Mouse (Mus musculus) intestine, postnatal 0 days (tissue): ENCODE results near the gene Hltf. TPM values are rescaled to one million over a fixed set of nuclear protein-coding genes. Genes with fewer than 3 reads are reported as not detected.
"Not testable (repeated sequence)": the region's sequence is repeated elsewhere in the genome, so short reads cannot be mapped to it uniquely, and the experiment has no call there.

Experiments
- ATAC-seq: fragments of 200-750 bp; cut with Nextera tagmentation; 2 replicates; pipeline ENCODE4 v1.8.0; 2017; ENCODE audit warnings: mild to moderate bottlenecking, moderate TSS enrichment, moderate library complexity
- H3K27ac ChIP-seq: fragments of 300-500 bp; sonication (generic); 2 replicates; pipeline ENCODE4 v1.5.1; 2014; ENCODE audit warnings: mild to moderate bottlenecking, low read depth, low read length, moderate library complexity
- H3K27me3 ChIP-seq: fragments of 300-500 bp; sonication (generic); replicated peaks from 2 replicates; pipeline ENCODE4 v1.6.1; 2014; ENCODE audit warnings: low read length, mixed read lengths; ENCODE audit not compliant: control insufficient read depth, insufficient read depth
- H3K36me3 ChIP-seq: fragments of 300-500 bp; sonication (generic); 2 replicates; pipeline ENCODE4 v1.6.1; 2014; ENCODE audit warnings: mild to moderate bottlenecking, moderate library complexity; ENCODE audit not compliant: control insufficient read depth, insufficient read depth
- H3K4me1 ChIP-seq: fragments of 300-500 bp; sonication (generic); replicated peaks from 2 replicates; pipeline ENCODE4 v1.6.1; 2014; ENCODE audit warnings: antibody characterized with exemption, low read length, mixed read lengths; ENCODE audit not compliant: control insufficient read depth, insufficient read depth
- H3K4me2 ChIP-seq: fragments of 300-500 bp; sonication (generic); replicated peaks from 2 replicates; pipeline ENCODE4 v1.6.1; 2014; ENCODE audit warnings: low read depth, mild to moderate bottlenecking, moderate library complexity
- H3K4me3 ChIP-seq: fragments of 300-500 bp; sonication (generic); 2 replicates; pipeline ENCODE4 v1.5.1; 2014; ENCODE audit warnings: low read depth, low read length
- H3K9ac ChIP-seq: fragments of 300-500 bp; sonication (generic); 2 replicates; pipeline ENCODE4 v1.6.1; 2014; ENCODE audit warnings: mild to moderate bottlenecking, low read depth, low read length
- H3K9me3 ChIP-seq: fragments of 300-500 bp; sonication (generic); 2 replicates; pipeline ENCODE4 v1.6.1; 2016; ENCODE audit warnings: mixed run types; ENCODE audit not compliant: control insufficient read depth
- CTCF ChIP-seq: sonication (generic); IDR thresholded peaks from 2 replicates; pipeline ENCODE4 v1.5.1; 2016; ENCODE audit warnings: low read depth, mild to moderate bottlenecking, control low read depth, antibody characterized with exemption, moderate library complexity
- WGBS: fragments of 180-500 bp; shearing (Covaris S2); extraction: QIAGEN DNeasy Blood & Tissue Kit; methylation state at CpG from one replicate; pipeline ENCODE4 v1.1.7; 2014; 5-methylcytosine and 5-hydroxymethylcytosine counted together
- polyA plus RNA-seq: library from polyadenylated mRNA; unstranded; fragments of >200 nt; fragmentation: Nextera tagmentation; extraction: Ambion mirVana; gene quantifications from 2 replicates; pipeline ENCODE4 v1.2.1, GENCODE M21; 2015

Hltf gene
- polyA plus RNA-seq, 1 experiment from 2014 or later: 11.1 TPM

DNA sequence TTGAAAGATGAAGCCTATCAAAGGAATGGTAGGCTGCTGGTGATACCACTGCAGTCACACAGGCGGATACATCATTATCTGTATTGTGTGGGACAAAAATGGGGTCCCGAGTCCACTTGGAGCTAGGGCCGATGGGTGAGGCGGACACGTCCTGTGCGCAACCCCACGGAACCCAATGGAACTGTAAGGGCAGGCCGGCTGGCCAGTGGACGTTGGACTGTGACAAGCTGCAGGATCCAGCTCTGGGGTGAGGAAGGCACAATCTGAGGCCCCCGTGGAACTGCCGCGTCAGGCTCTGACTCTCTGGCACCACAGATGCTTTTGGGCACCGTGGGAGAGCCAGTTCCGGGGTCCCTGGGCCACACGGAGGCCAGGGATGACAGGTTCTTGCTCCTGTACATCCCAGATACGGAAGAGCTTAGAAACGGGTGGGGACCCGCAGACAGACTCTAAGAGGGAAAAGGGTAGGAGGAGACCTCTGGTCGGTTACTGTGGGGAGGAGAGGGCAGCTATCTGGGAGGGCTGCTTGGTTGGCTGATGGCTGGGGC, 61.5 kb downstream of the Hltf start:
- Histone ChIP-seq H3K27me3 (no peaks in the 10 kb centered on the region), H3K4me1 (no peaks in the 10 kb centered on the region), H3K27ac (no peak overlapping the region), H3K4me2 (no peak overlapping the region), H3K36me3 (peaks cover 17% of the 10 kb centered on the region), H3K4me3 (no peak overlapping the region), H3K9ac (no peak overlapping the region), H3K9me3 (no peaks in the 10 kb centered on the region)
- 92% methylated on average over 19 of the region's 19 CpGs for WGBS
- no peak for ATAC-seq
- no peak for TF ChIP-seq CTCF

DNA sequence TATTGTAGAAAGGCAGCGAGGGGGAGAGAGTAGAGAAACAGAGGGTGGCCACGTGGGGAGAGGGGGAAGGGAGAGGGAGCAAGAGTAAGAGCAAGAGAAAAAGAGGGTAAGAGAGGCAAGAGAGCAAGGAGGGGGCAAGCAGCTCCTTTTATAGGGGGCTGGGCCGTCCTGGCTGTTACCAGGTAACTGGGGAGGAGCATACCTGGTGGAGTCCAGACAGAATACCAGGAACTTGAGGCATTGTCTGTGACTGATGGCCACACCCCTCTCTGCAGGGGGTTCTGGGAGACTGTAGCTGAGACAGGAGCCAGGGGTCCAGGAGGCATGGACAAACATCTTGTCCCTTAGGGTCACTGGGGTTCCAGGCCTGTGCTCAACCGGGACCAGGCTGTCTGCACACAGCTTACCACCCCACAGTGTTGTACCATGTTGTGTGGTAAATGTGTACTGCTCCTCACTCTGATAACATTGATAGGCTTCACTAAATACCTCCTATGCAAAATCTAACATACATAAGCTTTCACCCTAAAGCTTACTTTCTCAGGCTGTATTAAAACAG, 62.2 kb downstream of the Hltf start:
- Histone ChIP-seq H3K27ac (no peak overlapping the region; the same call in 1 of the 2 replicates), H3K9ac (no peak overlapping the region), H3K4me2 (no peak overlapping the region), H3K36me3 (peaks cover 17% of the 10 kb centered on the region), H3K4me3 (no peak overlapping the region), H3K9me3 (no peaks in the 10 kb centered on the region), H3K4me1 (no peaks in the 10 kb centered on the region), H3K27me3 (no peaks in the 10 kb centered on the region)
- no peak for ATAC-seq
- TF ChIP-seq CTCF: no peak
- WGBS: 64% methylated on average over 4 of the region's 4 CpGs

DNA sequence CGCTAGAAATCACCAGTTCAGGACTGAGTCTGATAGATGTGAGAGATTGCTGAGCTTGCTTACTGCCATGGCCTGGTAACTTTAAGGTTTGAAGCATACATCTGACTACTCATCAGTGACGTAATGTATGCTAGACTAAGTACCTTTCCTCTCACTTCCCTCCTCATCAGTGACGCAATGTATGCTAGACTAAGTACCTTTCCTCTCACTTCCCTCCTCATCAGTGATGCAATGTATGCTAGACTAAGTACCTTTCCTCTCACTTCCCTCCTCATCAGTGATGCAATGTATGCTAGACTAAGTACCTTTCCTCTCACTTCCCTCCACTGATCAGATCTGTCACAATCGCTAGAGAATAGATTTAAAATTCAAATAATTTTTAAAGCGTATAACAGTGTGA, 64.0 kb downstream of the Hltf start:
- H3K4me3 ChIP-seq, H3K27ac ChIP-seq, H3K27me3 ChIP-seq, H3K4me2 ChIP-seq, ATAC-seq, H3K9ac ChIP-seq, H3K4me1 ChIP-seq, H3K9me3 ChIP-seq: not testable (repeated sequence)
- WGBS: 92% methylated on average over 5 of the region's 5 CpGs
- peaks cover 25% of the 10 kb centered on the region for H3K36me3 ChIP-seq

DNA sequence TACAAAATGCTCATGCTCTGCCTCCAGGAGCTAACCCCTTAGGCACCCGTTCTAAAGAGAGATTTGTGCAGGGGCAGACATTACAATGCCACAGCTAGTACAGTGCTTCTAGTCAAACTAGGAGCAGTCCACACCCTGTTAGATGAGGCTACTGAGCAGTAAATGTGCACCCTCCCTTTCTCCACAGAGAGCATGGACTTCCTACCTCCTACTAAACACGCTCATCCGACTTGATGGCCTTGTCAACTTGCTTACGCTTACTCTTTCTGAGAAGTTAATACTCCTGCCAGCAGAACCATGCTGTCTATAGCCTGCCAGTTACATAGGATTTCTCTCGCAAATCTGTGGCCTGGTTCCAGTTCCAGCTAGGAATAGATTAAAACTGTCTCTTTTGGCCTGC, 68.0 kb downstream of the Hltf start:
- Histone ChIP-seq H3K9ac (no peak overlapping the region), H3K4me2 (no peak overlapping the region), H3K4me3 (no peak overlapping the region), H3K4me1 (no peaks in the 10 kb centered on the region), H3K9me3 (no peaks in the 10 kb centered on the region), H3K36me3 (peaks cover 20% of the 10 kb centered on the region), H3K27ac (no peak overlapping the region), H3K27me3 (no peaks in the 10 kb centered on the region)
- no peak for TF ChIP-seq CTCF
- 82% methylated on average over 5 of the region's 5 CpGs for WGBS
- no peak for ATAC-seq

DNA sequence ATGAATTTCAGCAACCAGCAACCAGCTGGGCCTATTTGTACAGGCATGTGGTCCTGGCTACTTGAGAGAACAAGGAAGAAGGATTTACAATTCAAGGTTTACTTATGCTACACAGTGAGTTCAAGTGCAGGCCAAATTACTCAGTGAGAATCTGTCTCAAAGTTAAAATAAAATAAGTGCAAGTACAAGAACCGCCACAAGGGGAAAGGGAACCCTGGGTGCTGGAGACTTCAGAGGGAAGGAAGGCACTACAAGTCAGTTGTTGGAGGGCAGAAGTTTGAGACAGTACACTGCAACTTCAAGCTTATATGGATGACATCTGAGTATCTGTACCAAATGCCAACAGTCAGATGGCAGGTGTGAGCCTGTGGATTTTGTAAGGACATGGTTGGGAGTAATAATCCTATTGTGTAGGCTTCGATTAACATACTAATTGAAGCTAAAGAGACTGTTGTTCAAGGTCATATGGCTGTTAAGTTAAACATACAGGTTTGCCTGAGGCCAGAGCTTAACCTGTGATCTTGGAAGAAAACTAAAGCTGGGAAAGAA, 69.5 kb downstream of the Hltf start:
- peaks cover 17% of the 10 kb centered on the region for H3K36me3 ChIP-seq
- no peak overlapping the region for H3K9ac ChIP-seq
- peak; percentile 53 for TF ChIP-seq CTCF
- H3K27ac ChIP-seq: no peak overlapping the region
- H3K4me1 ChIP-seq: no peaks in the 10 kb centered on the region
- no peaks in the 10 kb centered on the region for H3K27me3 ChIP-seq
- 74% methylated on average over 2 of the region's 2 CpGs for WGBS
- no peak for ATAC-seq
- no peak overlapping the region for H3K4me3 ChIP-seq
- H3K4me2 ChIP-seq: no peak overlapping the region
- no peaks in the 10 kb centered on the region for H3K9me3 ChIP-seq

DNA sequence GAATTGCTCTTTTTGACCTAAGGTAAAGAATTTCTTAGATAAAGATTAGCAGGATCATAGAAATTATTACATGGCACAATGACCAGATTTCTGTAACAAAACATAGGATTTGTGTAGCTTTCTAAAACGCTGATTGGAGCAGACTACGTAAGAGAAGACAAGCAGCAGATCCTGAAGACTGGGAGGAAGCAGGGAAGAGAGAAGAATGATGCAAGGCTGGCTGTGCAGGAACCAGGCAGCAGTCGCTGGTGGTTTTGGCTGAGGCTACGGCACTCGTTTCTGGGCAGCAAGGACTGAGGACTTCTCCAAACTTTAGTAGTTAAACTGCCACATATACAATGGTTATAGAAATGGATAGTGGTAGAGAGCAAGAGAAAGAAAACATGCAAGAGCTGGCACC, 71.9 kb downstream of the Hltf start:
- no peaks in the 10 kb centered on the region for H3K4me1 ChIP-seq
- no peak overlapping the region for H3K4me2 ChIP-seq
- H3K4me3 ChIP-seq: no peak overlapping the region
- no peaks in the 10 kb centered on the region for H3K27me3 ChIP-seq
- ATAC-seq: no peak
- no peak for TF ChIP-seq CTCF
- no peaks in the 10 kb centered on the region for H3K9me3 ChIP-seq
- no peak overlapping the region for H3K9ac ChIP-seq
- WGBS: 88% methylated on average over 5 of the region's 5 CpGs
- H3K27ac ChIP-seq: no peak overlapping the region
- H3K36me3 ChIP-seq: peaks cover 13% of the 10 kb centered on the region; the same call in 1 of the 2 replicates
